Mouse (Mus musculus): ENCODE measurements around the gene Kctd5. TPM values are rescaled to one million over a fixed set of nuclear protein-coding genes. Genes with fewer than 3 reads are reported as not detected.

Gene Kctd5
- polyA plus RNA-seq, 1 experiment from 2014 or later = 47.6 TPM

GRCm38 (mm10) chr17:24009617-24010016, 63.7 kb downstream of the Kctd5 start:
- no peak for ATAC-seq (replicated peaks; ENCODE audit: low FRiP score, low read depth)
- H3K4me3 ChIP-seq (replicated peaks; ENCODE audit: low read depth, low read length) = no peak overlapping the region
- H3K9ac ChIP-seq (ENCODE audit: low read depth, low read length) = no peak overlapping the region
- peak; percentile 47 for TF ChIP-seq CTCF (IDR thresholded peaks at IDR 0.05; ENCODE audit: low read depth)
- WGBS = 54% methylated on average over 5 of the region's 5 CpGs
- no peaks in the 10 kb centered on the region for H3K9me3 ChIP-seq (replicated peaks; ENCODE audit: low read length)
- H3K27me3 ChIP-seq (ENCODE audit: insufficient read depth, low read length) = no peaks in the 10 kb centered on the region
- no peak for DNase-seq (ENCODE audit: low spot score)
- H3K36me3 ChIP-seq (ENCODE audit: insufficient read depth, low read length) = no peaks in the 10 kb centered on the region
- H3K27ac ChIP-seq = no peak overlapping the region
- H3K4me2 ChIP-seq (ENCODE audit: low read length) = no peak overlapping the region
- H3K4me1 ChIP-seq (replicated peaks; ENCODE audit: insufficient read depth, low read length) = no peaks in the 10 kb centered on the region

- ATAC-seq (replicated peaks; ENCODE audit: low FRiP score, low read depth) (no peak), DNase-seq (ENCODE audit: low spot score) (no peak)
- WGBS = 75% methylated on average over 4 of the region's 4 CpGs
- TF ChIP-seq CTCF (IDR thresholded peaks at IDR 0.05; ENCODE audit: low read depth) = no peak
- no peaks in the 10 kb centered on the region for H3K36me3 ChIP-seq (ENCODE audit: insufficient read depth, low read length)
- H3K4me1 ChIP-seq (replicated peaks; ENCODE audit: insufficient read depth, low read length) = no peaks in the 10 kb centered on the region
- no peak overlapping the region for H3K4me3 ChIP-seq (replicated peaks; ENCODE audit: low read depth, low read length)
- H3K27ac ChIP-seq = no peak overlapping the region
- H3K27me3 ChIP-seq (ENCODE audit: insufficient read depth, low read length) = no peaks in the 10 kb centered on the region
- no peak overlapping the region for H3K9ac ChIP-seq (ENCODE audit: low read depth, low read length)
- H3K9me3 ChIP-seq (replicated peaks; ENCODE audit: low read length) = no peaks in the 10 kb centered on the region
- no peak overlapping the region for H3K4me2 ChIP-seq (ENCODE audit: low read length)
Observed at GRCm38 (mm10) chr17:24008105-24008504, 65.2 kb downstream of the Kctd5 start.

GRCm38 (mm10) chr17:24007391-24007790, 65.9 kb downstream of the Kctd5 start:
- no peak for TF ChIP-seq CTCF (IDR thresholded peaks at IDR 0.05; ENCODE audit: low read depth)
- H3K9me3 ChIP-seq (replicated peaks; ENCODE audit: low read length) = no peaks in the 10 kb centered on the region
- no peaks in the 10 kb centered on the region for H3K36me3 ChIP-seq (ENCODE audit: insufficient read depth, low read length)
- H3K9ac ChIP-seq (ENCODE audit: low read depth, low read length) = no peak overlapping the region
- DNase-seq (ENCODE audit: low spot score) = no peak
- 69% methylated on average over 1 of the region's 1 CpGs for WGBS
- no peak overlapping the region for H3K4me3 ChIP-seq (replicated peaks; ENCODE audit: low read depth, low read length)
- H3K4me2 ChIP-seq (ENCODE audit: low read length) = no peak overlapping the region
- no peaks in the 10 kb centered on the region for H3K27me3 ChIP-seq (ENCODE audit: insufficient read depth, low read length)
- no peak overlapping the region for H3K27ac ChIP-seq
- 0 out of 2 replicates have a peak, but pooled peaks have one; percentile 33 for ATAC-seq (replicated peaks; ENCODE audit: low FRiP score, low read depth)
- no peaks in the 10 kb centered on the region for H3K4me1 ChIP-seq (replicated peaks; ENCODE audit: insufficient read depth, low read length)

GRCm38 (mm10) chr17:24006930-24007329, 66.4 kb downstream of the Kctd5 start:
- no peaks in the 10 kb centered on the region for H3K4me1 ChIP-seq (replicated peaks; ENCODE audit: insufficient read depth, low read length)
- no peak for DNase-seq (ENCODE audit: low spot score)
- H3K4me3 ChIP-seq (replicated peaks; ENCODE audit: low read depth, low read length) = no peak overlapping the region
- H3K27ac ChIP-seq = no peak overlapping the region
- H3K36me3 ChIP-seq (ENCODE audit: insufficient read depth, low read length) = no peaks in the 10 kb centered on the region
- no peak for ATAC-seq (replicated peaks; ENCODE audit: low FRiP score, low read depth)
- H3K9ac ChIP-seq (ENCODE audit: low read depth, low read length) = no peak overlapping the region
- no peak for TF ChIP-seq CTCF (IDR thresholded peaks at IDR 0.05; ENCODE audit: low read depth)
- 48% methylated on average over 2 of the region's 2 CpGs for WGBS
- H3K27me3 ChIP-seq (ENCODE audit: insufficient read depth, low read length) = no peaks in the 10 kb centered on the region
- H3K9me3 ChIP-seq (replicated peaks; ENCODE audit: low read length) = no peaks in the 10 kb centered on the region
- H3K4me2 ChIP-seq (ENCODE audit: low read length) = no peak overlapping the region

- 94% methylated on average over 3 of the region's 3 CpGs for WGBS
- no peak for ATAC-seq (replicated peaks; ENCODE audit: low FRiP score, low read depth)
- no peak for TF ChIP-seq CTCF (IDR thresholded peaks at IDR 0.05; ENCODE audit: low read depth)
Observed at GRCm38 (mm10) chr17:24005049-24005448, 68.2 kb downstream of the Kctd5 start.

GRCm38 (mm10) chr17:24004071-24004665, 69.1 kb downstream of the Kctd5 start:
- Histone ChIP-seq H3K36me3 (ENCODE audit: insufficient read depth, low read length) (no peaks in the 10 kb centered on the region), H3K9me3 (replicated peaks; ENCODE audit: low read length) (no peaks in the 10 kb centered on the region), H3K4me3 (replicated peaks; ENCODE audit: low read depth, low read length) (no peak overlapping the region), H3K27ac (no peak overlapping the region), H3K4me1 (replicated peaks; ENCODE audit: insufficient read depth, low read length) (no peaks in the 10 kb centered on the region), H3K4me2 (ENCODE audit: low read length) (no peak overlapping the region), H3K27me3 (ENCODE audit: insufficient read depth, low read length) (no peaks in the 10 kb centered on the region), H3K9ac (ENCODE audit: low read depth, low read length) (no peak overlapping the region)
- DNase-seq (ENCODE audit: low spot score) = no peak
- ATAC-seq (replicated peaks; ENCODE audit: low FRiP score, low read depth) = no peak
- WGBS = 92% methylated on average over 14 of the region's 14 CpGs
- TF ChIP-seq CTCF (IDR thresholded peaks at IDR 0.05; ENCODE audit: low read depth) = no peak

More at GRCm38 (mm10) chr17:24005049-24005448, 68.2 kb downstream of the Kctd5 start:
- Histone ChIP-seq H3K9me3 (replicated peaks; ENCODE audit: low read length) (no peaks in the 10 kb centered on the region), H3K27ac (no peak overlapping the region), H3K36me3 (ENCODE audit: insufficient read depth, low read length) (no peaks in the 10 kb centered on the region), H3K4me1 (replicated peaks; ENCODE audit: insufficient read depth, low read length) (no peaks in the 10 kb centered on the region), H3K4me3 (replicated peaks; ENCODE audit: low read depth, low read length) (no peak overlapping the region), H3K9ac (ENCODE audit: low read depth, low read length) (no peak overlapping the region), H3K4me2 (ENCODE audit: low read length) (no peak overlapping the region), H3K27me3 (ENCODE audit: insufficient read depth, low read length) (no peaks in the 10 kb centered on the region)
- no peak for DNase-seq (ENCODE audit: low spot score)

GRCm38 (mm10) chr17:24000404-24000803, 72.9 kb downstream of the Kctd5 start:
- Histone ChIP-seq H3K9ac (ENCODE audit: low read depth, low read length) (no peak overlapping the region), H3K27ac (no peak overlapping the region), H3K36me3 (ENCODE audit: insufficient read depth, low read length) (no peaks in the 10 kb centered on the region), H3K4me2 (ENCODE audit: low read length) (no peak overlapping the region), H3K9me3 (replicated peaks; ENCODE audit: low read length) (no peaks in the 10 kb centered on the region), H3K27me3 (ENCODE audit: insufficient read depth, low read length) (no peaks in the 10 kb centered on the region), H3K4me3 (replicated peaks; ENCODE audit: low read depth, low read length) (no peak overlapping the region), H3K4me1 (replicated peaks; ENCODE audit: insufficient read depth, low read length) (no peaks in the 10 kb centered on the region)
- DNase-seq (ENCODE audit: low spot score) (no peak), ATAC-seq (replicated peaks; ENCODE audit: low FRiP score, low read depth) (no peak)
- no peak for TF ChIP-seq CTCF (IDR thresholded peaks at IDR 0.05; ENCODE audit: low read depth)
- 41% methylated on average over 5 of the region's 5 CpGs for WGBS
